Mouse (Mus musculus): ENCODE data around the gene Kctd20. TPM values are rescaled to one million over a fixed set of nuclear protein-coding genes. Genes with fewer than 3 reads are reported as not detected.
A peak's percentile ranks its signal among the peaks of the same experiment; 100 is the strongest.

Kctd20 gene
- polyA plus RNA-seq, 1 experiment = 33.0 TPM

DNA sequence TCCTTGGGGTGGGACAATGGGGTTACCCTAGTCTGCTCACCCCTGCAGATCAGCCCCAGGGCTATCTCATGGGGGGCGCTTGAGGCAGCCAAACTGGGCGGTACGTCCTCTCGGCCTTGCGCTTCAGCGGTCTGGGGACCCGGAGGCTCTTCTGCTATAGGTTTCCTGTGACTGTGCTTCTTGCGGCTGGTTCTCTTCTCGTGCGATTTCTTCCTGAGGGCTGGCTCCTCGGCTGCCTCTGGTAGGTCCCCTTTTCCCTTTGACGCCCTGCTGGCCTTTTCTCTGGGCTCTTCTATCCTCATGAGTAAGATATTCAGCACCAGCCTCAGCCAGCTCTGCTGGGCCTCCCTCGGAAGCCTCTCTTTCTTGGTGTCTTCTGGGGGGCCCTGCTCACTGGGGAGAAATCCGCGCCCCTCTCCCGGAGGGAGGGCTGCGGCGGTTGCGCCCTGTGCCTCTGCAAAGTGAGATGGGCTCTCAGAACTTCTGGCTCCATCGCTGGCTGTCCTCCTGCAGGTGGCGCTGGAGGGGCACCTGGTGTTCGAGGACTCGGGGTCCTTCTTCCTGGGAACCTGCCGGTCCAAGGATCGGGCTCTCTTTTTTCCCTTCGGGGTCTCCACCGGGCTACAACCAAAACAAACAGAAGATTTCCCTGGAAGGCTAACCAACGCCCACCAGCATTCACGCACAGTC lies 42.4 kb upstream of the Kctd20 start:
- no peaks in the 10 kb centered on the region for H3K79me2 ChIP-seq (ENCODE audit: control insufficient read depth, insufficient read depth)
- no peaks in the 10 kb centered on the region for H3K27me3 ChIP-seq (ENCODE audit: control insufficient read depth, insufficient read depth, insufficient read length)
- no peak overlapping the region for H3ac ChIP-seq (ENCODE audit: control insufficient read depth, insufficient read length, low read depth)
- TF ChIP-seq CTCF (IDR thresholded peaks at IDR 0.05; ENCODE audit: control insufficient read depth, insufficient read depth, insufficient read length) = peak; percentile 15
- no peak for TF ChIP-seq MYOD1 (IDR thresholded peaks at IDR 0.05; ENCODE audit: control insufficient read depth, insufficient read length, low read depth)
- H3K79me3 ChIP-seq (ENCODE audit: low read depth) = no peaks in the 10 kb centered on the region
- H3K4me3 ChIP-seq (ENCODE audit: insufficient read depth, poor library complexity, severe bottlenecking) = no peak overlapping the region
- no peaks in the 10 kb centered on the region for H3K36me3 ChIP-seq (ENCODE audit: control insufficient read depth, insufficient read depth)

DNA sequence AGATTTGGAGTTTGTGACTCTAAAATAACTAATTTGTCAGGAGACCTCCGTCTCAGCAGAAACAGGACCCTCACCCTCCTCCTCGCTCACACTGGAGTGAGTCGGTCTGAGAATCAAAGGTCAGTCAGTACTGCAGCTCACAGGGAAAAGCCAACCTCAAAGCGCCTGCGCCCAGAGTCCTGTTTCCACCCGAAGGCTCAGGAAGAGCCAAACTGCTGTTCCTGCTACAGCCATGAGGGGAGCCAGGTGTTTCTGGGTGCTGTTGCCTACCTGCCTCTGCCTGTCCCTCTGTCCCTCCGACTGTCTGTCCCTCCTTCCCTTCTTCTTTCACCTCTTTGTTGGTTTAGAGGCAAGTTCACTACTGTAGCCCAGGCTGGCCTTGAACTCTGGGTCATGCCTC lies 41.6 kb upstream of the Kctd20 start:
- Histone ChIP-seq H3K79me3 (ENCODE audit: low read depth) (no peaks in the 10 kb centered on the region), H3ac (ENCODE audit: control insufficient read depth, insufficient read length, low read depth) (no peak overlapping the region), H3K36me3 (ENCODE audit: control insufficient read depth, insufficient read depth) (no peaks in the 10 kb centered on the region), H3K27me3 (ENCODE audit: control insufficient read depth, insufficient read depth, insufficient read length) (no peaks in the 10 kb centered on the region), H3K4me3 (ENCODE audit: insufficient read depth, poor library complexity, severe bottlenecking) (no peak overlapping the region), H3K79me2 (ENCODE audit: control insufficient read depth, insufficient read depth) (no peaks in the 10 kb centered on the region)
- TF ChIP-seq CTCF (IDR thresholded peaks at IDR 0.05; ENCODE audit: control insufficient read depth, insufficient read depth, insufficient read length) (no peak), FOSL1 (IDR thresholded peaks at IDR 0.05; ENCODE audit: insufficient read depth, low read length, poor library complexity, severe bottlenecking) (no peak), MYOG (IDR thresholded peaks at IDR 0.05; ENCODE audit: control insufficient read depth, extremely low read depth, insufficient read length) (no peak), MYOD1 (IDR thresholded peaks at IDR 0.05; ENCODE audit: control insufficient read depth, insufficient read length, low read depth) (no peak), USF1 (IDR thresholded peaks at IDR 0.05; ENCODE audit: low read depth) (no peak), MAX (IDR thresholded peaks at IDR 0.05) (no peak), CEBPB (IDR thresholded peaks at IDR 0.05; ENCODE audit: low read depth) (no peak)

- H3K27me3 ChIP-seq (ENCODE audit: control insufficient read depth, insufficient read depth, insufficient read length) = no peaks in the 10 kb centered on the region
- no peaks in the 10 kb centered on the region for H3K79me3 ChIP-seq (ENCODE audit: low read depth)
- TF ChIP-seq FOSL1 (IDR thresholded peaks at IDR 0.05; ENCODE audit: insufficient read depth, low read length, poor library complexity, severe bottlenecking) (no peak), MYOG (IDR thresholded peaks at IDR 0.05; ENCODE audit: control insufficient read depth, extremely low read depth, insufficient read length) (no peak), MAX (IDR thresholded peaks at IDR 0.05) (peak; percentile 77), USF1 (IDR thresholded peaks at IDR 0.05; ENCODE audit: low read depth) (peak; percentile 44), CEBPB (IDR thresholded peaks at IDR 0.05; ENCODE audit: low read depth) (no peak), CTCF (IDR thresholded peaks at IDR 0.05; ENCODE audit: control insufficient read depth, insufficient read depth, insufficient read length) (no peak), MYOD1 (IDR thresholded peaks at IDR 0.05; ENCODE audit: control insufficient read depth, insufficient read length, low read depth) (no peak)
- H3K79me2 ChIP-seq (ENCODE audit: control insufficient read depth, insufficient read depth) = no peaks in the 10 kb centered on the region
- H3ac ChIP-seq (ENCODE audit: control insufficient read depth, insufficient read length, low read depth) = no peak overlapping the region
- no peak overlapping the region for H3K4me3 ChIP-seq (ENCODE audit: insufficient read depth, poor library complexity, severe bottlenecking)
- no peaks in the 10 kb centered on the region for H3K36me3 ChIP-seq (ENCODE audit: control insufficient read depth, insufficient read depth)
Measured at GRCm38 (mm10) chr17:28913200-28913599, 38.5 kb upstream of the Kctd20 start.

DNA sequence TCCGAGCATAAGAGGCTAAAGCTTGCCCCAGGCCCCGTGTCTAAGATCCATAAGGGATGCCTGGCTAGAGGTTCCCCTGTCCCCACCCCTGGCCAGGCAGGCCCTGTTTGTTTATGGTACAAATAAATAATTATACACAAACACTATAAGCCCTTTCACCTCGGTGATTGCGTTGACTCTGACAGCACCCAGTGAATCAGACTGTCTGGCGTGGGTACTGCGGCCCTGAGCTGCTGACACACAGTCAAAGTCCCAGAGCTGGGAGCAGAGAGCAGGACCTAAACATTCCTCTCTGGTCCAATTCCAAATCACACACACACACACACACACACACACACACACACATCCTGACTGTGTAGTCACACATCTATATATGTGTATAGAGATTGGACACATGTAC lies 37.8 kb upstream of the Kctd20 start:
- Histone ChIP-seq H3ac (ENCODE audit: control insufficient read depth, insufficient read length, low read depth) (no peak overlapping the region), H3K27me3 (ENCODE audit: control insufficient read depth, insufficient read depth, insufficient read length) (no peaks in the 10 kb centered on the region), H3K4me3 (ENCODE audit: insufficient read depth, poor library complexity, severe bottlenecking) (no peak overlapping the region), H3K36me3 (ENCODE audit: control insufficient read depth, insufficient read depth) (no peaks in the 10 kb centered on the region), H3K79me3 (ENCODE audit: low read depth) (no peaks in the 10 kb centered on the region), H3K79me2 (ENCODE audit: control insufficient read depth, insufficient read depth) (no peaks in the 10 kb centered on the region)
- TF ChIP-seq CEBPB (IDR thresholded peaks at IDR 0.05; ENCODE audit: low read depth) (no peak), MYOG (IDR thresholded peaks at IDR 0.05; ENCODE audit: control insufficient read depth, extremely low read depth, insufficient read length) (no peak), MYOD1 (IDR thresholded peaks at IDR 0.05; ENCODE audit: control insufficient read depth, insufficient read length, low read depth) (no peak), CTCF (IDR thresholded peaks at IDR 0.05; ENCODE audit: control insufficient read depth, insufficient read depth, insufficient read length) (no peak), USF1 (IDR thresholded peaks at IDR 0.05; ENCODE audit: low read depth) (no peak), FOSL1 (IDR thresholded peaks at IDR 0.05; ENCODE audit: insufficient read depth, low read length, poor library complexity, severe bottlenecking) (no peak), MAX (IDR thresholded peaks at IDR 0.05) (no peak)

GRCm38 (mm10) chr17:28915060-28915628 lies 36.6 kb upstream of the Kctd20 start, which contains the start of gene 4930539E08Rik:
TSS of gene 4930539E08Rik (minus strand) at chr17:28915324.
- H3K79me3 ChIP-seq (ENCODE audit: low read depth) = no peaks in the 10 kb centered on the region
- no peak within 1 kb of the TSS for H3K4me3 ChIP-seq (ENCODE audit: insufficient read depth, poor library complexity, severe bottlenecking)
- no peak for TF ChIP-seq USF1 (IDR thresholded peaks at IDR 0.05; ENCODE audit: low read depth)
- H3K36me3 ChIP-seq (ENCODE audit: control insufficient read depth, insufficient read depth) = no peaks in the 10 kb centered on the region
- no peaks in the 10 kb centered on the region for H3K27me3 ChIP-seq (ENCODE audit: control insufficient read depth, insufficient read depth, insufficient read length)
- H3K79me2 ChIP-seq (ENCODE audit: control insufficient read depth, insufficient read depth) = no peaks in the 10 kb centered on the region
- H3ac ChIP-seq (ENCODE audit: control insufficient read depth, insufficient read length, low read depth) = no peak within 1 kb of the TSS

DNA sequence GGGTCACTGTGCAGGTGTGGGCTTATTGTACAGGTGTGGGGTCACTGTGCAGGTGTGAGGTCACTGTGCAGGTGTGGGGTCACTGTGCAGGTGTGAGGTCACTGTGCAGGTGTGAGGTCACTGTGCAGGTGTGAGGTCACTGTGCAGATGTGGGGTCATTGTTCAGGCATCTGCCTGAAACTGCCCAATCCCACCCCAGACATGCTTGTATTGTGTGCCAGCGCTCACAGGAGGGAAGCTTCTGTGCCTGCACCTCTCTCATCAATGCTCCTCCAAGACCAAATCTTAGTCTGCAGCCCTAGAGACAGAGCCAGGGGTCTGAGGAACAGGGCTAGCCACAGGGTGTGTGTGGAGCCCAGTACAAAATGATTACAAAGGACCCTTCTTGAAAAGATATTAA lies 35.2 kb upstream of the Kctd20 start:
- H3K4me3 ChIP-seq (ENCODE audit: insufficient read depth, poor library complexity, severe bottlenecking) = no peak overlapping the region

More for the DNA sequence above, 35.2 kb upstream of the Kctd20 start:
- Histone ChIP-seq H3K79me2 (ENCODE audit: control insufficient read depth, insufficient read depth) (no peaks in the 10 kb centered on the region), H3K79me3 (ENCODE audit: low read depth) (no peaks in the 10 kb centered on the region), H3K36me3 (ENCODE audit: control insufficient read depth, insufficient read depth) (no peaks in the 10 kb centered on the region), H3ac (ENCODE audit: control insufficient read depth, insufficient read length, low read depth) (no peak overlapping the region), H3K27me3 (ENCODE audit: control insufficient read depth, insufficient read depth, insufficient read length) (no peaks in the 10 kb centered on the region)
- no peak for TF ChIP-seq CEBPB (IDR thresholded peaks at IDR 0.05; ENCODE audit: low read depth)
- TF ChIP-seq CTCF (IDR thresholded peaks at IDR 0.05; ENCODE audit: control insufficient read depth, insufficient read depth, insufficient read length) = no peak
- TF ChIP-seq FOSL1 (IDR thresholded peaks at IDR 0.05; ENCODE audit: insufficient read depth, low read length, poor library complexity, severe bottlenecking) = no peak
- no peak for TF ChIP-seq USF1 (IDR thresholded peaks at IDR 0.05; ENCODE audit: low read depth)
- TF ChIP-seq MYOG (IDR thresholded peaks at IDR 0.05; ENCODE audit: control insufficient read depth, extremely low read depth, insufficient read length) = no peak
- TF ChIP-seq MYOD1 (IDR thresholded peaks at IDR 0.05; ENCODE audit: control insufficient read depth, insufficient read length, low read depth) = no peak
- TF ChIP-seq MAX (IDR thresholded peaks at IDR 0.05) = no peak

Data from C2C12 (cell line).